Mouse (Mus musculus): ENCODE measurements around the gene Gm20388. TPM values are rescaled to one million over a fixed set of nuclear protein-coding genes. Genes with fewer than 3 reads are reported as not detected.

Gene Gm20388
- polyA plus RNA-seq, 1 experiment from 2014 or later: not detected

- 52% methylated on average over 3 of the region's 3 CpGs for WGBS
- Histone ChIP-seq H3K9me3 (ENCODE audit: control insufficient read depth, low read length) (no peaks in the 10 kb centered on the region), H3K4me3 (ENCODE audit: low read length) (no peak overlapping the region), H3K27ac (ENCODE audit: low read depth, low read length) (no peak overlapping the region), H3K4me2 (replicated peaks; ENCODE audit: low read depth, low read length) (no peak overlapping the region), H3K9ac (ENCODE audit: low read depth, low read length) (no peak overlapping the region), H3K4me1 (ENCODE audit: control insufficient read depth, insufficient read depth, low read length) (no peaks in the 10 kb centered on the region), H3K27me3 (ENCODE audit: control insufficient read depth, insufficient read depth, low read length) (no peaks in the 10 kb centered on the region), H3K36me3 (ENCODE audit: control insufficient read depth, insufficient read depth, low read length) (no peaks in the 10 kb centered on the region)
- ATAC-seq (ENCODE audit: low FRiP score, low TSS enrichment): no peak
Measured at GRCm38 (mm10) chr8:122844161-122844560, 2933.5 kb downstream of the Gm20388 start.

- H3K4me3 ChIP-seq (ENCODE audit: low read length): no peak overlapping the region
- H3K36me3 ChIP-seq (ENCODE audit: control insufficient read depth, insufficient read depth, low read length): no peaks in the 10 kb centered on the region
- H3K4me1 ChIP-seq (ENCODE audit: control insufficient read depth, insufficient read depth, low read length): no peaks in the 10 kb centered on the region
- H3K27me3 ChIP-seq (ENCODE audit: control insufficient read depth, insufficient read depth, low read length): no peaks in the 10 kb centered on the region
- WGBS: 83% methylated on average over 4 of the region's 4 CpGs
- no peaks in the 10 kb centered on the region for H3K9me3 ChIP-seq (ENCODE audit: control insufficient read depth, low read length)
- no peak for ATAC-seq (ENCODE audit: low FRiP score, low TSS enrichment)
- no peak overlapping the region for H3K27ac ChIP-seq (ENCODE audit: low read depth, low read length)
- no peak overlapping the region for H3K4me2 ChIP-seq (replicated peaks; ENCODE audit: low read depth, low read length)
- no peak overlapping the region for H3K9ac ChIP-seq (ENCODE audit: low read depth, low read length)
Measured at GRCm38 (mm10) chr8:122845662-122846061, 2935.0 kb downstream of the Gm20388 start.

GRCm38 (mm10) chr8:122847829-122848561, 2937.4 kb downstream of the Gm20388 start, which contains the start of gene Cdh15:
Gene Cdh15 (plus strand): TSS chr8:122847966.
- no peaks in the 10 kb centered on the region for H3K36me3 ChIP-seq (ENCODE audit: control insufficient read depth, insufficient read depth, low read length)
- H3K27me3 ChIP-seq (ENCODE audit: control insufficient read depth, insufficient read depth, low read length): no peaks in the 10 kb centered on the region
- H3K9me3 ChIP-seq (ENCODE audit: control insufficient read depth, low read length): no peaks in the 10 kb centered on the region
- H3K4me2 ChIP-seq (replicated peaks; ENCODE audit: low read depth, low read length): peak within 1 kb of the TSS; percentile 29; the same call in 1 of the 2 replicates
- peak within 1 kb of the TSS; percentile 16 for H3K4me3 ChIP-seq (ENCODE audit: low read length)
- no peak within 1 kb of the TSS for H3K9ac ChIP-seq (ENCODE audit: low read depth, low read length)
- ATAC-seq (ENCODE audit: low FRiP score, low TSS enrichment): peak; percentile 93
- H3K27ac ChIP-seq (ENCODE audit: low read depth, low read length): no peak within 1 kb of the TSS
- H3K4me1 ChIP-seq (ENCODE audit: control insufficient read depth, insufficient read depth, low read length): no peaks in the 10 kb centered on the region
- 17% methylated on average over 17 of the region's 18 CpGs for WGBS

- no peak overlapping the region for H3K4me3 ChIP-seq (ENCODE audit: low read length)
- H3K27ac ChIP-seq (ENCODE audit: low read depth, low read length): no peak overlapping the region
- H3K9me3 ChIP-seq (ENCODE audit: control insufficient read depth, low read length): no peaks in the 10 kb centered on the region
- H3K4me2 ChIP-seq (replicated peaks; ENCODE audit: low read depth, low read length): no peak overlapping the region
- 55% methylated on average over 11 of the region's 11 CpGs for WGBS
- H3K4me1 ChIP-seq (ENCODE audit: control insufficient read depth, insufficient read depth, low read length): peaks cover 6% of the 10 kb centered on the region
- ATAC-seq (ENCODE audit: low FRiP score, low TSS enrichment): no peak
- no peaks in the 10 kb centered on the region for H3K27me3 ChIP-seq (ENCODE audit: control insufficient read depth, insufficient read depth, low read length)
- H3K9ac ChIP-seq (ENCODE audit: low read depth, low read length): no peak overlapping the region
- no peaks in the 10 kb centered on the region for H3K36me3 ChIP-seq (ENCODE audit: control insufficient read depth, insufficient read depth, low read length)
Measured at GRCm38 (mm10) chr8:122849152-122849910, 2938.7 kb downstream of the Gm20388 start.

- H3K4me3 ChIP-seq (ENCODE audit: low read length): no peak overlapping the region
- no peak overlapping the region for H3K9ac ChIP-seq (ENCODE audit: low read depth, low read length)
- H3K27ac ChIP-seq (ENCODE audit: low read depth, low read length): no peak overlapping the region
- H3K4me1 ChIP-seq (ENCODE audit: control insufficient read depth, insufficient read depth, low read length): peaks cover 6% of the 10 kb centered on the region
- no peaks in the 10 kb centered on the region for H3K27me3 ChIP-seq (ENCODE audit: control insufficient read depth, insufficient read depth, low read length)
- no peaks in the 10 kb centered on the region for H3K36me3 ChIP-seq (ENCODE audit: control insufficient read depth, insufficient read depth, low read length)
- 71% methylated on average over 3 of the region's 3 CpGs for WGBS
- H3K4me2 ChIP-seq (replicated peaks; ENCODE audit: low read depth, low read length): no peak overlapping the region
- ATAC-seq (ENCODE audit: low FRiP score, low TSS enrichment): no peak
- no peaks in the 10 kb centered on the region for H3K9me3 ChIP-seq (ENCODE audit: control insufficient read depth, low read length)
Measured at GRCm38 (mm10) chr8:122850641-122851240, 2940.1 kb downstream of the Gm20388 start.

GRCm38 (mm10) chr8:122851692-122852545, 2941.3 kb downstream of the Gm20388 start:
- Histone ChIP-seq H3K27me3 (ENCODE audit: control insufficient read depth, insufficient read depth, low read length) (no peaks in the 10 kb centered on the region), H3K4me1 (ENCODE audit: control insufficient read depth, insufficient read depth, low read length) (peaks cover 6% of the 10 kb centered on the region), H3K4me3 (ENCODE audit: low read length) (no peak overlapping the region), H3K9me3 (ENCODE audit: control insufficient read depth, low read length) (no peaks in the 10 kb centered on the region), H3K4me2 (replicated peaks; ENCODE audit: low read depth, low read length) (no peak overlapping the region), H3K36me3 (ENCODE audit: control insufficient read depth, insufficient read depth, low read length) (no peaks in the 10 kb centered on the region), H3K9ac (ENCODE audit: low read depth, low read length) (no peak overlapping the region), H3K27ac (ENCODE audit: low read depth, low read length) (no peak overlapping the region)
- ATAC-seq (ENCODE audit: low FRiP score, low TSS enrichment): no peak
- 81% methylated on average over 12 of the region's 12 CpGs for WGBS

- Histone ChIP-seq H3K9me3 (ENCODE audit: control insufficient read depth, low read length) (no peaks in the 10 kb centered on the region), H3K27me3 (ENCODE audit: control insufficient read depth, insufficient read depth, low read length) (no peaks in the 10 kb centered on the region), H3K4me2 (replicated peaks; ENCODE audit: low read depth, low read length) (no peak overlapping the region), H3K9ac (ENCODE audit: low read depth, low read length) (no peak overlapping the region), H3K36me3 (ENCODE audit: control insufficient read depth, insufficient read depth, low read length) (no peaks in the 10 kb centered on the region), H3K27ac (ENCODE audit: low read depth, low read length) (no peak overlapping the region), H3K4me1 (ENCODE audit: control insufficient read depth, insufficient read depth, low read length) (peaks cover 6% of the 10 kb centered on the region), H3K4me3 (ENCODE audit: low read length) (no peak overlapping the region)
- 26% methylated on average over 1 of the region's 1 CpGs for WGBS
- ATAC-seq (ENCODE audit: low FRiP score, low TSS enrichment): no peak
Measured at GRCm38 (mm10) chr8:122852546-122852905, 2941.9 kb downstream of the Gm20388 start.

- Histone ChIP-seq H3K36me3 (ENCODE audit: control insufficient read depth, insufficient read depth, low read length) (no peaks in the 10 kb centered on the region), H3K27ac (ENCODE audit: low read depth, low read length) (no peak overlapping the region), H3K27me3 (ENCODE audit: control insufficient read depth, insufficient read depth, low read length) (no peaks in the 10 kb centered on the region), H3K9ac (ENCODE audit: low read depth, low read length) (no peak overlapping the region), H3K4me2 (replicated peaks; ENCODE audit: low read depth, low read length) (no peak overlapping the region), H3K4me1 (ENCODE audit: control insufficient read depth, insufficient read depth, low read length) (peaks cover 6% of the 10 kb centered on the region), H3K9me3 (ENCODE audit: control insufficient read depth, low read length) (no peaks in the 10 kb centered on the region), H3K4me3 (ENCODE audit: low read length) (no peak overlapping the region)
- ATAC-seq (ENCODE audit: low FRiP score, low TSS enrichment): peak; percentile 20; the same call in 1 of the 2 replicates
- 29% methylated on average over 11 of the region's 11 CpGs for WGBS
Measured at GRCm38 (mm10) chr8:122853340-122853771, 2942.7 kb downstream of the Gm20388 start.
